Mouse (Mus musculus): ENCODE measurements at regions not wholly inside any gene's neighbourhood (a gene's known extent, or its start where the extent isn't known, plus 50 kb on each side); places are given as distances from the start of the nearest gene placed in this dataset.
A peak's percentile ranks its signal among the peaks of the same experiment; 100 is the strongest.

DNA sequence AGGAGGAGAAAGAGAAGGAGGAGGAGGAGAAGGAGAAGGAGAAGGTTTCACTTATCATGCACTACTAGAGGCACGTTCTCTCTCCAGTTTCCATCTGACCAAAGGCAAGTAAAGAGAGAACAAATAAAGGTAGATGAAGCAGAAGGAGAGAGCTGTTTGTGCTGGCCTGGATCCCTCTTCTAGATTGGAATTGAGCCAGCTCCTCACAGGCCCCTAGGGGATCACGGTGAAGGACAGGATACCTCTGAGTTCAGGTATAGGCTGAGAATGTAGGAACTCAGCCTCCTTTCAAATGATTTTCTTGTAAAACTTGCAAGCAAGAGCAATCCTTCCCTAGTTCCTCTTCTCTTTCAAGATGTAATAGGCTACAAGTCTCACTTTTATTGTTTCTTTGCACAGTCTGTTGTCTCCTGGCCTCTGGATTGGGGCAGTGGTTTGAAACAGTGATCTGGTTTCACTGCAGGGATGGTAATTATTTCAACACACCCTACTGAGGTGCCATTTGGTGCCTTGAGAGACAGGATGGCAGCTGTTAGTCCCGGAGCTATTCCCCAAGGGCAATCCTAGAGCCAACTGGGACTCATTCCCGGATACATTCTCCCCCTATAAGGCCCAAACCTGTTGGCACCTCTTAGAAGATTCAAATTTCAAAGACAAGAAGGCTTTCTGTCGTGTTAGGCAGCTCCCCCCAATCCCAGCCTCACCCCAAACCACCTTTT is 134.8 kb downstream of the Gm9817 start:
- DNase-seq (ENCODE audit: low spot score) = no peak

DNA sequence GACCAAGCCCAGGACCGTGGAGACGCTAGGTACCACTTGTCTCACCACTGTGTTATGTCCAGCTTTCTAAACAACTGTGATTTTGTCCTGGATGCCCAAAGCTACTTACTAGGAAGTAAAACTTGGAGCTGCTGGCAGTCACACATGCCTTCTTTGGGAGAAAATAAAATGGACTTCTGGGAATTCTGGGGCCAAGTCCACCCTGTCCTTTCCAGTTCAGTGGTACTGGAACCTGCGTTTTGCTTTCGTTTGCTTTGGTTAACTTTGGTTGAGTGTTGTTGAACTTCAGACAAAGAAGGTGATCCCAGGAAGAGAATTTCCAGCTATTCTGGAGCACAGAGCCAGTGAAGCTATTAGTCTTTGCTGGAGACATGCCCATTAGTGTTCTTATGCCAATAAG is 139.8 kb downstream of the Gm9817 start:
- DNase-seq (ENCODE audit: low spot score) = no peak

DNA sequence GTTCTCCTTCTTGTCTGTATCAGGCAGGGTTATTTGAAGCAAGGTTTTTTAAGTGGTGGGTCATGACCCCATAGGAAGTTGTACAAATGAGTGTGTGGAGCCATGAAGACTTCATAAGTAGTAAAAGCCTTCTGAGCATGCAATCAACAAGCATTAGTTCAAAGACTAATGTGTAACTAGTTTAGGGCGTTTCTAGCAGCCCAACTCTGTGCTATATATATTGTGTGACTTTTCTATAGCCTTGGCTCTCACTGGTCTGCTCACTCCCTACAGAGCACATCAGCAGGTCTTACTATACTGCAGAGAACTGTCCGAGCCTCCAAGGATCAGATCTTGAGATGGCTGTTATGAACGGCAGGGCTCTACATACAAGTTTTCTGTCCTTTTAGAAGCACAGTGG is 141.2 kb downstream of the Gm9817 start:
- DNase-seq (ENCODE audit: low spot score) = no peak

DNA sequence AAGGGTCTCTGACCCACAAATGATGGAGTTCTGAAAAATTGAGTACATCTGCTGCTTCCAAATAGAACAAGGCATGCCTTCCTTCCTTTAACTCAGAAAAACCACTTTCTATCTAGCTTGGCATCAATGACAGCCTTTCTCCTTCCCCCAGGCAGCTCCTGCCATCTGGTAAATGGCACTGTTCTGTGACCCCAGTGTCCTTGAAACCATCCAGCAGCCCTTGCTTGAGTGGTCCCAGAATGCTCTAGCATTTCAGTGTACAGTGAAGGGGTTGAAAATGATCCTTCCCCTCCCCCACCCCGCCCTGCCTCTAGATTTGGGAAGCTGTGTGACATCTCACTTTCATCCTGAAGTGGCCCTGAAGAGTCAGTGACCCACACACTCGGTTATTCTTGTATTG is 152.3 kb downstream of the Gm9817 start:
- no peak for DNase-seq (ENCODE audit: low spot score)

DNA sequence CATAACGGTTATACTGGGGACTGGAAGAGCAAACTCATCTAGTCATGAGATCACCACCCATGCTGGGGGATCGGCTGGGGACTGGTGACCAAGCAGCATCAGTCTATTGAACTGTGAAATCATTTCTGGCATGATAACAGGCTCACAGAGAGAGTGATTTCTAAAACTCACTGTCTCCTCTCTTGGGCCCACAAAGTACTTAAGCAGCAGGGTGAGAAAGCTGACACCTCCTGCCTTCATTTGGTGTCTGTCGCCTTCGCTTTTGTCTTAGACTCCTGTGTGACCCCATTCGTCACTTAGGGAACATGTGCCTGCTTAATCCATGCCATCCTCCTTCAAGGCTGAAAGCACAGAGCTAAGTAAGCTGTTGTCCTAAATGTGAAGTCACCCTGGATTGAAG is 154.3 kb upstream of the Mylip start:
- no peak for DNase-seq (ENCODE audit: low spot score)

DNA sequence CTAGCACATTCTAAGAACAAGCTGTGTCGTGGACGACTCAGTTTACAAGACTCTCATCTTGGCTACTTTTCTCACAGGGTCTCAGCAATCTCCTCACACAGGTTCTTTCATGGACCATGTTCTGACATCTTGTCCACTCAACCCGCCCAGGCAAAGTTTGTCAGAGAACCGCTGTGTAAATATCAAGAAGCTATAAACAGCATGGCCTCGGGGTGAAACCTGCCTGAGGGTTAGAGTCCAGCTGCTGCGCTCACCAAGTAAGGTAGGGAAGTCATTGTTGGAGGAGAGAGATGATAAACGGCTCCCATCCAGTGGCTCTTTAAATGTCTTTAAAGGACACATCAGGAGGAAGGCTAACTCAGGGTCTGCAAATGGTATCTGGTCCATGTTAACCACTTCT is 151.3 kb upstream of the Mylip start:
- no peak for DNase-seq (ENCODE audit: low spot score)

DNA sequence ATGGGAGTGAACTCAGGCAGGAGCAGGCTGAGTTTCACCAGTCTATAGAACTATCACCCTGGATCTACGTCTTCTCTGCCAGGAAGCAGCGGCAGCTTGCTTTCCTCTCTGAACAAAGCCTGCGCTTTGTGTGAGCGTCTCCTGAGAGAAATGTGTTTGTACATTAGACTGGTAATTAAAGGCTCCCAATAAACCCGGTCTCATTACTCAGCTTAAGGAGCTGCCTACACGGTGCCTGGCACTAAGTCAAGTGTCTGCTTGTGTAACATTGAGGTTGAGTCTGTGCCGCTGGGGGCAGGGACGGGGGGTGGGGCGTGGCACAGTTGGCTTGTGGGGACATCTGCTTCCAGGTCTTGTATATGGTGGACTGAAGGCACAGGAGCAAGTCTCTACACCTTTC is 150.4 kb upstream of the Mylip start:
- DNase-seq (ENCODE audit: low spot score) = no peak

DNA sequence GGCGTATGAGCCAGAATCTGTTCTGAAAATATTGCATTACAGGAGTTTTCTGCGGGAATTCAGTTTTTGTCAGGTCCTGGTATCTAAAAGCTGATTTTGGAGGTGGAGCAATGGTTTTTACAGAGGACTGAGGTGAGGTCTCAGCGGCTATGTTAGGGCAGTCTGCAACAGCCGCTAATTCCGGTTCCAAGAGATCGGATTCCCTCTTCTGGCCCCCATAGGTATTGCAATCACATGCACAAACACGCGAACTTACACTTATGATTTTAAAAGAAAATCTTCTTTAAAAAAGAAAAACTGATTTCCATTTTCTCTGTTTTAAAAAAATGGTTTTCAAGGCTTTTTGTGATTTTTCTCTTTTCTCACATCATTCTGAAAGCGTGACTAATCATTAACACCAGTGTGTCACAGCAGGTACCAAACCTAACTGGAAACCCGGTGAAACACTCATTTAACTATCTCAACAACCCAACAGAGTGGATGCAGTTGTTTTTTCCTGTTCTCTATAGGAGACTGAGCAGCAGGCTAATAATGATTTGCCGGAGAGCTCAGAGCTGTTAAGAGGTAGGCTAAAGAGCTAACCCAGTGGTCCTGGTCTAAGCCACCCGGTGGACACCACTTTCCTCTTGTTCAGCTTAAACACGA is 149.4 kb upstream of the Mylip start:
- no peak for DNase-seq (ENCODE audit: low spot score)

DNA sequence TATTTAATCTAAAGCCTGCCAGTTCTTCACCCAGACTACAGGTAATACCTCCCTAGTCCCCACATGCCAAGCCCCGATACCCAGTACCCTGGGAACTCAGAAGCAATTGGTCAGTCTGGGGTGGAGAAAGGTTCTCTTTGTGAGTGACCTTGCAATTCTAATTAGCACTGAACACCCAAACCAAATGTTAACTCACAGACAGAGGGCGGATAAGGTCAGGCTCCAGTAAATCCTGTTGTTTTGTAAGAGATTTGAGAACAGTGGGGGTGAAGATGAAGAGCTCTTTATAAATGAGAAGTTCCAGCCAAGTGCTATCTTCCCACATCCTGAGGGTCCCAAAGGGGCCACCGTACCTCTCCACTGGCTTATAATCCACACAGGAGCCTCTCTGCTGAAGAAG is 147.3 kb upstream of the Mylip start:
- DNase-seq (ENCODE audit: low spot score) = no peak

DNA sequence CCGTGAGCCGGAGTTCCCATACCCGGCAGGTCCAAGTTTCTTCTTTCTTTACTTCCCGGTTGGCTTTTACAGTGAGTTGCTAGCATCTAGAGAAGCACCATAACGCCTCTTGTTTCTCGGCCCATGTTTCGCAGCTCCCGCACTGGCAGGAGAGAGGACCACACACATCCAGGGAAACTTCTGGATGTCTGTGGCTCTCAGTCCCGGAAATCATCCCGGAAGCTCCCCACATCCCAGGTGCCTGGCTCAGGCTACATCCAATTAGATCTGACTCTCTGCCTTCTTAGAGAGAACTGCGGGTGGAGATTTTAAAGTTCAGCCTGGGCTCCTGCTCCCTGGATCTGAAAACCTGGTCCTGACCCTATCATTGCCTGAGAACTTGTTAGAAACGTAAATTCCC is 146.8 kb upstream of the Mylip start:
- no peak for DNase-seq (ENCODE audit: low spot score)

DNA sequence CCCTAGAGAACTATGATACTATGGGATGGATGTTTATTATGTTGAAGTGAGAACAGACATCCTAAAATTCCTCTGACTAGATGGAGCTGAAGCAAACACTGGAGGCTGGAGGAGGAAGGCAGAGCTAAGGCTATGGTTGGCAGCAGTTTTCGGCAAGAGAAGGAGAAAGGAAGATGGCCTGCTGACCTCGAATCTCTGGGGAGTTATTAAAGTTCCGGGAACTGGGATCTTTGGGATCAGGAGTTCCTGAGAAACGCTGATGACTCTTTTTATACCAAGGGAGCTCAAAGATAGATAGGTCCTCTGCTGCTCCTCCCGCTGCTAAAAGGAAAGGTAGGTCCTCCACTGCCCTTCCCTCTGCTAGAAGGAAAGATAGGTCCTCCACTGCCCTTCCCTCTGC is 143.9 kb upstream of the Mylip start:
- no peak for DNase-seq (ENCODE audit: low spot score)

DNA sequence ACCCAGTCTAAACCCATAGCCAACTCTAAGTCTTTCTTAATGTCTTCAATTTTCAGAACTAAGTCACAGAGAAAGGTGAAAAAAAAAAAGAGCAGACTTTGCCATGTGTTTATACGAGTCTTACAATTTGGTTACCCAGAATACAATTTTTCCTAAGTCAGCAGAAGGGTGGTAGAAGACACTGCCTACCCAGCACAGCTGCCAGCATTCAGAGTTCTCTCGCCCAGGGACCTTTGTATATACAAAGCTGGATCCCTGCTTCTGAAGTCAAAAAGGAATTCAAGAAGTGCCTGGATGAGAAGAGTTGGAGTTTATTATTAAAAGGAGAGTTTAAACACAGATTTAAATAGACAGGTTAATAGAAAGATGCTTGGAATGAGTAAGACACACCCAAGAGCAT is 143.2 kb upstream of the Mylip start:
- DNase-seq (ENCODE audit: low spot score) = no peak

DNA sequence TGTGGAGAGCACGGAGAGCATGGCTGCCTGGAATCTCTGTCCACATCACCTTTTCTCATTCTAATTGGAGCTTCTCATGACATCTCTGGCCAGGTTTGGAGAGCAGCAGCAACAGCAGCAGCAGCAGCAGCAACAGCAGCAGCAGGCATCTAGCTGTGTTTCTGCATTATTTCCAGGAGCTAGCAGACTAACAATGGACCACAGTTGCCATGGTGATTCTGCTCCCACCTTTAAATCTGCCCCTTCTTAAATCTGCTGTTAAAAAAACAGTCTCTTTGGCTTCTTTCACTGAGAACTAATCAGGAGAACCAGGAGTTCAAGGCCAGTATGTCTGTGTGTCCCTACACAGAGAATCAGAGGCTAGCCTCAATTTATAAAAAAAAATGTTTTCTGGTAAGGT is 139.5 kb upstream of the Mylip start:
- peak; percentile 15 for DNase-seq (ENCODE audit: low spot score)

DNA sequence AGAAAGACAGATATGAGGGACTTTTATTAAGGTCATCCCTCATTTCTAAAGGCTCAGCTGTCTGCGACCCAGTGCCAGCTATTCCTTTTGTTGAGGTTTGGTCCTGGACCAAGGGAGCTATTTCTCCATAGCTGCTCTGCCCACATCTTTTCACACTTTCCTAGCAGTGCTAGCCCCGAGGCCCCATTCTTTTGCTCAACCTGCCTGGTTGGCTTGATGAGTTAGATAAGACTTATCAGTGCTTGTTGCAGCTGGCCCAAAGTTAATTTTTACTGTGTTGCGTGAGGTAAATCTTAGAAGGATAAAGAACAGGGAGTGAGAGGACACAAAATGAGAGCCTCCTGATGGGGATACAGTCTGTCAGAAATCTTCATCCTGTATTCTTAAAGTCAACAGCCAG is 138.5 kb upstream of the Mylip start:
- no peak for DNase-seq (ENCODE audit: low spot score)

DNA sequence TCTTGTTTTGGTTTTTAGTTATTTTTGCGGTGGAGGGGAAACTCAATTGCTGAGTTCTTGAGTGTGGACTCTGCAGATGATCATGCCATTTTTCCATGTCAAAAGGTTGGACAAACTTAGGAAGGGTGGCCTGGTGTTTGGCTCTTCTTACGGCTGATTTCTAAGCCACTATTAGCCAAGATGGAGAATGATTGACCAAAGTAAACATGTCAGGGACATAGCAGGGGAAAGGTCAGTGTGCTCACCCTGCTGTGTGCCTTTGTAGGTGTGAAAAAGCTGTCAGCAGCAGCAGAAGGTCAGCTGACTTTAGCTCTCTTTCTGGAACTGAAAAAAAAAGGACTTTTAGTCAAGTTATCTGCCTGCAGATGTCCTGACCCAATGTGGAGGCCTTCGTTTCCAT is 137.4 kb upstream of the Mylip start:
- DNase-seq (ENCODE audit: low spot score) = peak; percentile 35

DNA sequence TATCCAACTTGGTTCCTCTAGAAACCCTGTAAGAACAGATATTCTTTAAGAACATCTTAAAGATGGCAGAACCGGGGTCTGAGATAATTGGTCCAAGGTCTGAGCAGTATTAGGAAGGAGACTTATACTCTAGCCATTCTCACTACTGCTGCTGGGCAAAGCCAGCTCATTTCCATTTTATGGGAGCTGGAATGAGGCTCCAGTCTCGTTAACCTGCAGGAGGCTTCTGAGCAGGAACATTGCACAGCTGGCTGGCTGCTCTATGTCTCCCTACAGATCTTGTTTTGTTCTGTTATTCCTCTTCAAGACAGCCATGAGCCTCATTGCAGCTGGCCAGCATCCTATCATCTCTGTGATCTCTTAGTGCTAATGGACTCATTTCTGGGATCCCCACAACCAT is 136.3 kb upstream of the Mylip start:
- DNase-seq (ENCODE audit: low spot score) = no peak

DNA sequence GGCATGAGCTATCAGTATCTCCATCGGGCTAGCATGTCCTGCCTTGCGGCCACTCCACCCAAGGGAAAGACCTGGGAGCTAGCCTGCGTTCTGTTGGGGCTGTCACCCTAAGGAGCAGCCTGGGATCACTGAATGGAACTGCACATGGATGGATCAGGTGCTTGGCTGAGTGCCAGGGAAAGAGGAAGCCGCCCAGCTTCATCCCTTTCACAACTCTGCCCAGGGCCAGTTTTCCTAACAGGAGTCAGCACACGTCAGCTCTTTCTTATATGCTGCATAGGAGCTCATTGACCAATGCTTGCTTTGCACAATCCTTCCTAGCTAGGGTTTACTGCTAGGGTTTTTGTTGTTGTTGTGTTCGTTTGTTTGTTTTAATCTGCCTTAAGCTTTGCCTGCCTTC is 134.3 kb upstream of the Mylip start:
- no peak for DNase-seq (ENCODE audit: low spot score)

DNA sequence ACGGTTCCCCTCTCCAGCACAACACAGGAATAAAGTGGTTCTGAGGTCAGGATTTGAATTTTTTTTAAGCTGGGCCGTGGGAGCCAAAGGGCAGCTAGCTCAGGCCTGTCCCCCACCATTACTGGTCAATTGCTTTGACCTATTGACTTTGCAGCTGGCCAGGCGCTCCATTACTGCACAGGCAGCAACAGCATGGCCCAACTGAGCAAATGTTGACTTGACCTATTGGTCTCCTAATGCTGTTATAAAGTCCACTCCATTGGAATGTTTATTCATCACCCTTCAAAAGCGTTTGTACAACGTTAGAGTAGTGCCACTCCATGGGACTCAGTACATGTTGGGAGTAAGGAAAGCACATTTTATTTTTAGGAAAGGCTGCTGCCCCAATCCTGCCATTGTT is 127.5 kb upstream of the Mylip start:
- DNase-seq (ENCODE audit: low spot score) = peak; percentile 89

DNA sequence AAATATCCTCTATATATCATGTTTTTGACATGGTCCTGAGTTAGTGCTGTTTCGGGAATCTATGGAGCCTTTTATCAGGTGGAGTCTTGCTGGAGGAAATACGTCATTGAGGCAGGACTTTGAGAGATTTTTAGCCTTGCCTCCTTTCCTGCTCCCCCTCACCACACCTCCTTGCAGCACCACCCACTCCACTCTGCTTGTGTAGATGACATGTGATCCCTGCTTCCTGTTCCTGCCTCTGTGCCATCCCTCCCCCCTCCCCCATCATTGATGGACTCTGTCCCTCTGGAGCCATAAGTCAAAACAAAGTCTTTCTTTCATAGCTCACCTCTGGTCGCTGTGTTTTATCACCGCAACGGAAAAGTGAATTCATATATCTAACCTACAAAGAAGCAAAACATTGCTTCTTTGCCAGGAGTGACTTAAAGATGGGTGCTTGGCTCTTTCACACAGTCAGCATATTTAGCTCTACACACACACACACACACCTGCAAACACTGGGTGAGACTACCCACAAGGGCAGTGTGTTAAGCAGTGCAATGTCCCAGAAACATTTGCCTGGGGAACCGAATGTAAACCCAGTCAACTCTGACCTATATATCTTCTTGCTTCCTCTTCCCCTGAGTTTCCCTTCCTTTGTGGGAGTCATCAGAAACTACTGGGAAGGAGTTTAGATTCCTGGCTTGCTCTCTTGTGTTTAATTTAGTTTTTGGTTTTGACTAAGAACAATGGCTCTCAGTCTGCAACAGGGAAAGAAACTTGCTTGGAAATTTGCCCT is 123.1 kb upstream of the Mylip start:
- DNase-seq (ENCODE audit: low spot score) = no peak

DNA sequence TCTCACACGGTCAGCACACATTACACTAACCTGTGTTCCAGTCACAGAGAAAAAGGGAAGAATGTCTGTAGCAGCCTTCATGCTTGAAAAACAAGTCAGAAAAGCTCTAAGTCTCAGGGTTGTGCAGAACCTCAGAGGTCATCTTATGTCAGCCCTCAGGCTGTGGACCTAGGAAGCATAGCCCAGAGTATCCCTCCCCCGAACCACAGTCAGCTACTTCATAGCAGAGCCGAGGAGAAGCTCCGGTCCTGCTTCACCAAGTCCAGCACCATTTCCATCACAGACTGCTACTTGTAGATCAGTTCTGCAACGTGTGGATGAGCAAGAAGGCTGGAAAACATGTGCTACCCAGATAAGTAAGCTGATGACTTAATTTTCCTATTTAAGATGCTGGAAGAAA is 122.1 kb upstream of the Mylip start:
- no peak for DNase-seq (ENCODE audit: low spot score)

DNA sequence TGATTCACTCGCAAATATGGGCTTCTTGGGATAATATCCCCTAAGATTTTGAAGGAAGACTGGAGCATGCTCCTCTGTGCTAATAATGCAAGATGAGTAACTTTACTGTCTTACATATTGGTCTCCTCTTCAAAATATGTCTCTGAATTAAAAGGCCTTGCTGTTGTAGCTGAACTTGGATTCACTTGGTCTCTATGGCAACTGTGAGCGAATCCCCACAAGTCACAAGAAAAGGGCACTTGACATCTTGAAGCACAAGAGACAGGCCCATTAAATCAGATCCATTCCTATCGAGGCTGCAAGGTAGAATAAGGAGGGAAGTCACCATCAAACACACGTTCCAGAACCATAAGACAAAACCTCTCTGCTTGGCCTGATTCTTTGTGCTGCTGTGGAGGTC is 121.6 kb upstream of the Mylip start:
- no peak for DNase-seq (ENCODE audit: low spot score)

DNA sequence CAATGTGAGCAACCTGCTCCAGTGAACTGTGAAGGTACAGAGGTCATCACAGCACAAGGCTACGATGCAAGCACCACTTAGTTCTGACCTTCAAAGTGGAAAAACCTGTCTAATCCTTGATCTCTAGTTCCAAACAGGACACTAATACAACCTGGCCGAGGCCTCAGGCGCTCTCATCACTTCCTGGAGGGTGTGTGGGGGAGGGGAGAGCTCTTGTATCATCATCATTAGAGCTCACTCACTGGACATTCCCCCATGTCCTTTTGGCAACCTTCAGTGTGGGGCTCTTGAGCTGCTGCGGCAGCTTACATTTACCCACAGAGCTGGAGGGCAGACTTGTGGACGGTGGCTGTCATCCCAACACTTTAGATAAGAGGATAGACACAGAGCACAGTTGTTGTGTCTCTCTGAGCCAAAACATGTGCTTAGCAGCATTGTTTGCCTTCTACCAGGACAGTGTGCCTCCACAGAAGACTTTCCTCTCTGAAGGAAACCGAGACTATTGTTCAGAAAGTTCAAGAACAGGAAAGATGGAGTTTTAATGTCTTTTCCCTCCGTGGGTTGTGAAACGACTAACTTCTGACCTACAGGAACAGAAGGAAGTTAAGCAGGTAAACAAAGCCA is 115.2 kb upstream of the Mylip start:
- no peak for DNase-seq (ENCODE audit: low spot score)

DNA sequence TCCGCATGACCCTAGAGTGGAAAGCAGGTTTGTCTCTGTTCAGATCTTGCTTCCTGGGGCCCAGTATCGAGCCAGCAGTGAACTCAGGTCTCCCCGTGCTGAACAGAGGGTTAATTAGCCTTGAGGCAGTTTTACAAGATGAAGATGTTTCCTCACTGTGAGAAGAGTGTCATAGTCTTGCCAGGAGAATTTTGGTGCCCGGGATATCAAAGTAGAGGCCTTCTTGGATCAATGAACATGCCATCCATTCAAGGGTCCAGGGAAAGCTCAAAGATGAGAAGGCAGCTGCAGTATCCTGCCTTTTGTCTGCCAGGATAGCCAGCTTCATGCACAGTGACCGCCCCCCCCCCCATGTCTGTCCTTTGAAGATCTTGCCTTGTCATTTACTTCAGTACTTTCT is 114.2 kb upstream of the Mylip start:
- no peak for DNase-seq (ENCODE audit: low spot score)

All from embryo, embryonic 10 days (tissue).